Mouse (Mus musculus): ENCODE data around the gene Scube3. TPM values are rescaled to one million over a fixed set of nuclear protein-coding genes. Genes with fewer than 3 reads are reported as not detected.

Gene Scube3
- total RNA-seq (2021) (1 to 10 TPM in 1 of 2 experiments, under 1 TPM in 1; 0.99 to 1.0 TPM), polyA plus RNA-seq (2012; rRNA removed) (1.3 and 1.6 TPM in 2 replicates)
- long read RNA-seq, result 0 reads

- peak within 1 kb of the TSS; percentile 22; the same call in 1 of the 2 replicates for H3K9ac ChIP-seq (ENCODE audit: low read depth, low read length)
- peaks cover 21% of the 10 kb centered on the region for H3K27me3 ChIP-seq (ENCODE audit: control insufficient read depth, insufficient read depth, low read length)
- WGBS, result under 1% methylated on average over 91 of the region's 97 CpGs
Measured at GRCm38 (mm10) chr17:28141771-28142699, at the start of gene Scube3. Gene Scube3 (plus strand): TSS chr17:28142141.

GRCm38 (mm10) chr17:28092297-28092696 lies 49.6 kb upstream of the Scube3 start:
- 93% methylated on average over 2 of the region's 2 CpGs for WGBS
- no peaks in the 10 kb centered on the region for H3K4me1 ChIP-seq (ENCODE audit: control insufficient read depth, insufficient read depth, low read length)
- no peak overlapping the region for H3K27ac ChIP-seq
- intact Hi-C loops (cut with DNase I), result no loop called here
- H3K4me3 ChIP-seq, result no peak overlapping the region
- no peaks in the 10 kb centered on the region for H3K36me3 ChIP-seq (ENCODE audit: control insufficient read depth, insufficient read depth, low read length)
- TF ChIP-seq EP300 (IDR thresholded peaks at IDR 0.05; ENCODE audit: insufficient read depth, low read depth, low read length) (no peak), CTCF (IDR thresholded peaks at IDR 0.05) (peak; percentile 42)
- no peak for DNase-seq
- no peaks in the 10 kb centered on the region for H3K79me2 ChIP-seq (replicated peaks; ENCODE audit: control insufficient read depth, insufficient read depth, low read length)
- no peaks in the 10 kb centered on the region for H3K27me3 ChIP-seq (ENCODE audit: control insufficient read depth, insufficient read depth, low read length)
- H3K9ac ChIP-seq (ENCODE audit: low read depth, low read length), result no peak overlapping the region

More at GRCm38 (mm10) chr17:28141771-28142699, at the start of gene Scube3:
- no peak for TF ChIP-seq POLR2A (IDR thresholded peaks at IDR 0.05; ENCODE audit: insufficient read depth, low read depth, low read length)
- no peak for TF ChIP-seq EP300 (IDR thresholded peaks at IDR 0.05; ENCODE audit: insufficient read depth, low read depth, low read length)
- TF ChIP-seq CTCF (IDR thresholded peaks at IDR 0.05), result no peak
- peak in 1 of 2 experiments; percentile 40 for DNase-seq
- no peak within 1 kb of the TSS for H3K27ac ChIP-seq
- no peaks in the 10 kb centered on the region for H3K36me3 ChIP-seq (ENCODE audit: control insufficient read depth, insufficient read depth, low read length)
- H3K79me2 ChIP-seq (replicated peaks; ENCODE audit: control insufficient read depth, insufficient read depth, low read length), result no peaks in the 10 kb centered on the region
- intact Hi-C loops (cut with DNase I), result no loop called here
- H3K4me3 ChIP-seq, result peak within 1 kb of the TSS; percentile 43
- 0 out of 2 replicates have a peak, but pooled peaks cover 2% of the 10 kb centered on the region for H3K4me1 ChIP-seq (ENCODE audit: control insufficient read depth, insufficient read depth, low read length)

GRCm38 (mm10) chr17:28093837-28094236 lies 48.1 kb upstream of the Scube3 start:
- 76% methylated on average over 3 of the region's 3 CpGs for WGBS

GRCm38 (mm10) chr17:28096418-28096817 lies 45.5 kb upstream of the Scube3 start:
- Histone ChIP-seq H3K36me3 (ENCODE audit: control insufficient read depth, insufficient read depth, low read length) (no peaks in the 10 kb centered on the region), H3K27ac (no peak overlapping the region), H3K79me2 (replicated peaks; ENCODE audit: control insufficient read depth, insufficient read depth, low read length) (no peaks in the 10 kb centered on the region), H3K9ac (ENCODE audit: low read depth, low read length) (no peak overlapping the region), H3K27me3 (ENCODE audit: control insufficient read depth, insufficient read depth, low read length) (no peaks in the 10 kb centered on the region), H3K4me1 (ENCODE audit: control insufficient read depth, insufficient read depth, low read length) (no peaks in the 10 kb centered on the region), H3K4me3 (no peak overlapping the region)
- no peak for TF ChIP-seq POLR2A (IDR thresholded peaks at IDR 0.05; ENCODE audit: insufficient read depth, low read depth, low read length)
- TF ChIP-seq CTCF (IDR thresholded peaks at IDR 0.05), result no peak
- no peak for TF ChIP-seq EP300 (IDR thresholded peaks at IDR 0.05; ENCODE audit: insufficient read depth, low read depth, low read length)
- no peak for DNase-seq
- intact Hi-C loops (cut with DNase I), result no loop called here
- 70% methylated on average over 10 of the region's 10 CpGs for WGBS

More at GRCm38 (mm10) chr17:28093837-28094236, 48.1 kb upstream of the Scube3 start:
- H3K27me3 ChIP-seq (ENCODE audit: control insufficient read depth, insufficient read depth, low read length), result no peaks in the 10 kb centered on the region
- no peaks in the 10 kb centered on the region for H3K36me3 ChIP-seq (ENCODE audit: control insufficient read depth, insufficient read depth, low read length)
- H3K9ac ChIP-seq (ENCODE audit: low read depth, low read length), result no peak overlapping the region
- no peak for DNase-seq
- H3K27ac ChIP-seq, result no peak overlapping the region
- no peaks in the 10 kb centered on the region for H3K4me1 ChIP-seq (ENCODE audit: control insufficient read depth, insufficient read depth, low read length)
- intact Hi-C loops (cut with DNase I), result no loop called here
- H3K79me2 ChIP-seq (replicated peaks; ENCODE audit: control insufficient read depth, insufficient read depth, low read length), result no peaks in the 10 kb centered on the region
- H3K4me3 ChIP-seq, result no peak overlapping the region
- TF ChIP-seq POLR2A (IDR thresholded peaks at IDR 0.05; ENCODE audit: insufficient read depth, low read depth, low read length) (no peak), CTCF (IDR thresholded peaks at IDR 0.05) (peak; percentile 35)

GRCm38 (mm10) chr17:28097308-28097707 lies 44.6 kb upstream of the Scube3 start:
- Histone ChIP-seq H3K4me1 (ENCODE audit: control insufficient read depth, insufficient read depth, low read length) (no peaks in the 10 kb centered on the region), H3K36me3 (ENCODE audit: control insufficient read depth, insufficient read depth, low read length) (no peaks in the 10 kb centered on the region), H3K4me3 (no peak overlapping the region), H3K9ac (ENCODE audit: low read depth, low read length) (no peak overlapping the region), H3K79me2 (replicated peaks; ENCODE audit: control insufficient read depth, insufficient read depth, low read length) (no peaks in the 10 kb centered on the region), H3K27me3 (ENCODE audit: control insufficient read depth, insufficient read depth, low read length) (no peaks in the 10 kb centered on the region), H3K27ac (no peak overlapping the region)
- intact Hi-C loops (cut with DNase I), result no loop called here
- no peak for DNase-seq
- TF ChIP-seq CTCF (IDR thresholded peaks at IDR 0.05) (no peak), POLR2A (IDR thresholded peaks at IDR 0.05; ENCODE audit: insufficient read depth, low read depth, low read length) (no peak), EP300 (IDR thresholded peaks at IDR 0.05; ENCODE audit: insufficient read depth, low read depth, low read length) (no peak)
- 90% methylated on average over 13 of the region's 13 CpGs for WGBS

GRCm38 (mm10) chr17:28099086-28099485 lies 42.9 kb upstream of the Scube3 start:
- Histone ChIP-seq H3K4me1 (ENCODE audit: control insufficient read depth, insufficient read depth, low read length) (no peaks in the 10 kb centered on the region), H3K9ac (ENCODE audit: low read depth, low read length) (no peak overlapping the region), H3K27me3 (ENCODE audit: control insufficient read depth, insufficient read depth, low read length) (no peaks in the 10 kb centered on the region), H3K4me3 (no peak overlapping the region), H3K36me3 (ENCODE audit: control insufficient read depth, insufficient read depth, low read length) (no peaks in the 10 kb centered on the region), H3K79me2 (replicated peaks; ENCODE audit: control insufficient read depth, insufficient read depth, low read length) (no peaks in the 10 kb centered on the region), H3K27ac (no peak overlapping the region)
- intact Hi-C loops (cut with DNase I), result no loop called here
- no peak for TF ChIP-seq POLR2A (IDR thresholded peaks at IDR 0.05; ENCODE audit: insufficient read depth, low read depth, low read length)
- TF ChIP-seq EP300 (IDR thresholded peaks at IDR 0.05; ENCODE audit: insufficient read depth, low read depth, low read length), result no peak
- TF ChIP-seq CTCF (IDR thresholded peaks at IDR 0.05), result no peak
- no peak for DNase-seq
- 68% methylated on average over 3 of the region's 3 CpGs for WGBS

Measured in heart, adult 2 months (tissue).